Mouse (Mus musculus) CH12.LX (cell line): Measurements from ENCODE around the gene Mrps23.
A peak's percentile ranks its signal among the peaks of the same experiment; 100 is the strongest.
"Not testable (repeated sequence)": the region's sequence is repeated elsewhere in the genome, so short reads cannot be mapped to it uniquely, and the experiment has no call there.

Experiments used
- CTCF ChIP-seq, 2 experiments: IDR thresholded peaks in 1 of 2; conservative IDR thresholded peaks in 1 of 2; 2 replicates each; pipeline ENCODE4 v1.5.1; 2011 to 2012; ENCODE audit warnings: low read depth in 2 of 2, low read length in 2 of 2, improper control_type of control experiment in 1 of 2, inconsistent platforms in 1 of 2, mild to moderate bottlenecking in 1 of 2, moderate library complexity in 1 of 2
- E2F4 ChIP-seq: IDR thresholded peaks from 2 replicates; pipeline ENCODE4 v1.6.1; 2011; ENCODE audit warnings: low read depth, low read length, improper control_type of control experiment; ENCODE audit not compliant: insufficient replicate concordance
- ELF1 ChIP-seq: IDR thresholded peaks from 2 replicates; pipeline ENCODE4 v1.6.1; 2014; ENCODE audit warnings: low read depth, mild to moderate bottlenecking, inconsistent platforms, low read length, improper control_type of control experiment
- HCFC1 ChIP-seq: IDR thresholded peaks from 2 replicates; pipeline ENCODE4 v1.6.1; 2012; ENCODE audit warnings: low read depth, mild to moderate bottlenecking, inconsistent platforms, low read length, improper control_type of control experiment
- JUN ChIP-seq: IDR thresholded peaks from 2 replicates; pipeline ENCODE4 v1.6.1; 2011; ENCODE audit warnings: low read depth, mild to moderate bottlenecking, low read length, improper control_type of control experiment, moderate library complexity; ENCODE audit not compliant: insufficient read depth
- MAZ ChIP-seq: IDR thresholded peaks from 2 replicates; pipeline ENCODE4 v1.6.1; 2012; ENCODE audit warnings: low read depth, mild to moderate bottlenecking, inconsistent platforms, low read length, improper control_type of control experiment, moderate library complexity
- MXI1 ChIP-seq: IDR thresholded peaks from 2 replicates; pipeline ENCODE4 v1.6.1; 2011; ENCODE audit warnings: mild to moderate bottlenecking, low read depth, low read length, improper control_type of control experiment
- MYC ChIP-seq: IDR thresholded peaks from 2 replicates; pipeline ENCODE4 v1.6.1; 2011; ENCODE audit warnings: low read depth, mild to moderate bottlenecking, improper control_type of control experiment, low read length
- POLR2A ChIP-seq: IDR thresholded peaks from 2 replicates; pipeline ENCODE4 v1.6.1; 2011; ENCODE audit warnings: low read depth, mild to moderate bottlenecking, improper control_type of control experiment, low read length
- SIN3A ChIP-seq: IDR thresholded peaks from 2 replicates; pipeline ENCODE4 v1.6.1; 2012; ENCODE audit warnings: low read length, improper control_type of control experiment, inconsistent platforms
- USF1 ChIP-seq: IDR thresholded peaks from 2 replicates; pipeline ENCODE4 v1.6.1; 2014; ENCODE audit warnings: low read depth, mild to moderate bottlenecking, inconsistent platforms, low read length, improper control_type of control experiment
- ZC3H11A ChIP-seq: IDR thresholded peaks from 2 replicates; pipeline ENCODE4 v1.6.1; 2012; ENCODE audit warnings: low read depth, mild to moderate bottlenecking, inconsistent platforms, low read length, improper control_type of control experiment
- ZNF384 ChIP-seq: IDR thresholded peaks from 2 replicates; pipeline ENCODE4 v1.6.1; 2012; ENCODE audit warnings: low read depth, low read length, improper control_type of control experiment, inconsistent platforms

- TF ChIP-seq ELF1, MYC, SIN3A, USF1, POLR2A, ZNF384, ZC3H11A, JUN, HCFC1, E2F4, MXI1, MAZ: not testable (repeated sequence)
- TF ChIP-seq CTCF (conservative IDR thresholded peaks at IDR 0.05 in 1 of 2, IDR thresholded peaks at IDR 0.05 in 1 of 2; ENCODE audit: low read depth in 2 of 2, low read length in 2 of 2): peak in 1 of 2 experiments; percentile 48; a peak in 2 of 4 replicates
Measured at GRCm38 (mm10) chr11:88195699-88196098, 8.5 kb upstream of the Mrps23 start.
